Mouse (Mus musculus): ENCODE results near the gene Vmn1r189.

GRCm38 (mm10) chr13:22063468-22063867 is 42.2 kb downstream of the Vmn1r189 start:
- TF ChIP-seq CTCF (IDR thresholded peaks at IDR 0.05; ENCODE audit: low read depth) (no peak), EP300 (IDR thresholded peaks at IDR 0.05; ENCODE audit: low read depth) (no peak)
